Mouse (Mus musculus) thymus, postnatal 25 days (tissue): ENCODE data around the gene Tmem136.
A peak's percentile ranks its signal among the peaks of the same experiment; 100 is the strongest.

Experiments
- DNase-seq: peaks from one replicate; pipeline ENCODE4 v3.0.0; 2022

Tmem136 gene

DNA sequence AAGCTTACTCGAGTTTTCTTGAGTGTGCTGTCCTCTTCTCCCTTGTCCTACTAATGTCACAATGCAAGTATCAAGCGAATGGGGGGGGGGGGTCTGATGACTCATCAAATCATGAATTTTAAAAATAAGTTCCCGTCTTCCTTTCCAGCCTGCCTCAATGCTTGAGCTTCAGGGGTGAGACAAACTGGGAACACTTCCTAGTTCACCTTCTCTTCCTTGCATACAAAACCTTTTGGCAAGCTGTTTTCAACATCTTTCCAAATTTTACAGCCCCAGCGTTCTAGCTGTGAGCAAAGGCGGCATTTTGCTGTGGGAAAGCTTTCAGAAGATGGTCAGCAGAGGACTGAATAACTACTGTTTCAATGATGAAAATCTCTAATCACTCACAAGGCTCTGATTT is 8.8 kb downstream of the Tmem136 start:
- no peak for DNase-seq

GRCm38 (mm10) chr9:43107187-43107517 is 9.2 kb downstream of the Tmem136 start, which contains the start of gene Arhgef12:
Arhgef12 (minus strand) TSS chr9:43107239.
- no peak for DNase-seq

DNA sequence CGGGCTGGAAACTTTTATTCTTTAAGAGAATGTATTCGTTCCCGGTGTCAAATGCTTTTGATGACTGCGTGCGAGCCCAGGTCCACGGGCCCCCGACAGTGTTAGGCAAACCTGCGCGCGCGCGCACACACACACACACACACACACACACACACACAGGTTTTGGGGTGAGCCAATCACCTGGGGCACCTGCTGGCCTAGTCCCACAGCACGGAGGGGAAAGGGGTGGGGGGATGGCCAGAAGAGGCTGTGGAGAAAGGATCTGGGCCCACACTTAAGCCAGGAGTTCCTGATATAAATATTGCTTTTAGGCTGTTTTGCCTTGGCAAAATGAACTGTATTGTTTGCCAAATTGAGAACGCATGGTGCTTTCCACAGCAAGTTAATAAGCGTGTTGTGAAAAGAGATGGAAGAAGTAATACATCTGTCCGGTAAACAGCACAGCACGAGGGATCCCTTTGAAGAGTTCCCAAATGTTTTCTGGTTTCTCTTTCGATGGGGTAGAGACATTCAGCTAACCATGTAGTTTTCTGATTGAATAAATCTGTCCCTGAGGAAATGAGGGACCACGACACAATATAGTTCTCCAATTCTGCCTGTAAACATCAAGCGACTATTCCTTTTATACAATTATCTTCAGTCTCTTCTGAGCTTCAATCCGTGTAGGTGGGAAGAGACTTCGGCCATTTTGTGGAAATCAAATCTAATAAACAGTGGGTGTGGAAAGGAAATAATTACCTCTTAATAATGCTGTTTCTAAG is 9.8 kb downstream of the Tmem136 start:
- DNase-seq: peak; percentile 5

DNA sequence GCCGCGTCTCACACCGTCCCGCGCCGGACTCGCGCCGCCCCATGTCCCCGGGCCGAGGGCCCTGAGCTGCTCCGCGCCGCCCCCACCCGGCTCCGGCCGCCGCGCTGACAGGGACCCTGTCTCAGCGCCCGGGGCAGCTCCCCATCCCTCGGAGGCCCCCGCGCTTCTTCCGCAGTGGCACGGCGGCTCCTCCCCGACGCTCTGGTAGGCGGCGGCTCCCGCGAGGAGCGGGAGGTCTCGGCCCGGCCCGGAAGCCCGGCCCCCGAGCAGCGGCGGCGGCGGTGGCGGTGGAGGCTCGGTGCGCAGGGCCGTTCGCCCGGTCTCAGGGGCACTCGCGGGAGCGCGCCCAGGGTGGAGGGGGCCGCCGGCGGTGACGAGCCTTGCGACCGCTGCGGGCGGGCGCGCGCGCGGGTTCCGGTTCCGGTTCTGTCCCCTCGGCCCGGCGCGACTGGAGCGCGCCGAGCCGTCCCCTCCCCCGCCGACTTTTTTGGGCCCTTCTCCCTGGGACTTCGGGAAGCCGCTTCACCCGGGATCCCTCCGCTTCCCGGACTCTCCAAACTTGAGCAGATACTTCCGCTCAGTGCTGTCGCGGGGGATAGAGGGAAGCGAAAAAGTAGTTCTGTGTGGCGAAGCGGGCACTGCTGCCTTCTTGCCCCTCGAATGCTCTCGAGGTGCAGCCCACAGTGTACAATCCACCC is 10.6 kb downstream of the Tmem136 start:
- peak; percentile 52 for DNase-seq

GRCm38 (mm10) chr9:43104873-43105663 is 11.3 kb downstream of the Tmem136 start:
- peak; percentile 7 for DNase-seq

DNA sequence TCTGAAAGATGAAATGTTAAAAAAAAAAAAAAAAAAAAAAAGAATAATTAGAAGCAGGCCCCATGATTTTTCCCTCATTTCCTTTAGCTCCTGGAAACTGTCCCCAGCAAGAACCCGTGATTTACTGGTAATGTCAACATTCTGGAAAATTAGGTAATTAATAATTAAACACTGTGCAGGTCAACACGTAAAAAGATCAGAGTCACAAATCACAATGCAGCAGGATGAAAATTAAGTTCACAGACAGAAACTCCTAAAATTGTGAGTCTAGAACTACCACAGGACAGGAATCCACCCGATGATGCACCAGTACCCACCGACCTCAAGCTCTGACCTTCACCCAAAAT is 11.9 kb downstream of the Tmem136 start:
- no peak for DNase-seq

DNA sequence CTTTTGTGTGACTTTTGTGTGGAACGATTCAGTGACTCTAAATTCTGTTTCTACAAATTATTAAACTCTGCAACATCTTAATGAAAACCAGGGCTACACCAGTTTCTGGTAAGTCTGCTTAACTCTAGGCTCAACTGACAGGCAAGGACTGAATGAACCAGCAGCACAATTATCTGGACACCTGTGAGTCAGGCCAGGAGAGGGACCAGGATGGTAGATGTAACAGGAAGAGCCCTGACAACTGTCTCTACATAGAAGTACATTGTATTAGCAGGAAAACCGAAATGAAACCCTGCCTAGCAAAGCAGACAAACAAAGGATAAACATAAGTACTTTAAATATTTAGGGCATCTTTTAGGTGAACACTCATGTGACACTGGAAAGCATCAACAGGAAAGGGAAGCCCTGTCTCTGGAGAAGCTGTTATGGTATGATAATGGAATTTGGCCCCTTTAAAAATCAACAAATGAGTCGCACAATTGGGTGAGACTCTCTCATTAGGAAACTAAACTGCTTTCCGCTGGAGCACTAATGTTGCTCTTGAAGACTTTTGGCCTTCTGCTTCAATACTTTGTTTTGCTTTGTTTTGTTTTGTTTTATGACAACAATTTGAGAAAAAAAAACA is 12.6 kb downstream of the Tmem136 start:
- DNase-seq: no peak

DNA sequence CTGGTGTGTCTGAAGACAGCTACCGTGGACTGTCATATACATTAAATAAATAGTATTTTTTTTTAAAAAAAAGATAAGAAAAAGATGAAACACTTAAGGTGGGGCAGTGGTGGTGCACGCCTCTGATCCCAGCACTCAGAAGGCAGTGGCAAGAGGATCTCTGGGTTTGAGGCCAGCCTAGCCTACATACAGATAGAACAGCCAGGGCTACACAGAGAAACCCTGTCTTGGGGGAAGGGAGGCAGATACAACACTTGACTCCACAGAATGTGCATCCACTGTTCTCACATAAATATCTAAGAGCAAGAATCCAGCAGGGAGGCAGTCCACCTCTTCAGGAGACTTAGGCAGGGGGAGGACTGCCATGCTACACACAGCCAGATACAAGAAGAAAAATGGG is 13.4 kb downstream of the Tmem136 start:
- DNase-seq: no peak

GRCm38 (mm10) chr9:43101936-43102595 is 14.3 kb downstream of the Tmem136 start:
- no peak for DNase-seq

- DNase-seq: no peak
These were observed 17.4 kb downstream of the Tmem136 start for GRCm38 (mm10) chr9:43098922-43099321.

- no peak for DNase-seq
These were observed 18.4 kb downstream of the Tmem136 start for GRCm38 (mm10) chr9:43097801-43098557.

- peak; percentile 66 for DNase-seq
These were observed 20.0 kb downstream of the Tmem136 start for GRCm38 (mm10) chr9:43096337-43096736.

- no peak for DNase-seq
These were observed 21.5 kb downstream of the Tmem136 start for GRCm38 (mm10) chr9:43094828-43095227.

GRCm38 (mm10) chr9:43093803-43094202 is 22.6 kb downstream of the Tmem136 start:
- no peak for DNase-seq

DNA sequence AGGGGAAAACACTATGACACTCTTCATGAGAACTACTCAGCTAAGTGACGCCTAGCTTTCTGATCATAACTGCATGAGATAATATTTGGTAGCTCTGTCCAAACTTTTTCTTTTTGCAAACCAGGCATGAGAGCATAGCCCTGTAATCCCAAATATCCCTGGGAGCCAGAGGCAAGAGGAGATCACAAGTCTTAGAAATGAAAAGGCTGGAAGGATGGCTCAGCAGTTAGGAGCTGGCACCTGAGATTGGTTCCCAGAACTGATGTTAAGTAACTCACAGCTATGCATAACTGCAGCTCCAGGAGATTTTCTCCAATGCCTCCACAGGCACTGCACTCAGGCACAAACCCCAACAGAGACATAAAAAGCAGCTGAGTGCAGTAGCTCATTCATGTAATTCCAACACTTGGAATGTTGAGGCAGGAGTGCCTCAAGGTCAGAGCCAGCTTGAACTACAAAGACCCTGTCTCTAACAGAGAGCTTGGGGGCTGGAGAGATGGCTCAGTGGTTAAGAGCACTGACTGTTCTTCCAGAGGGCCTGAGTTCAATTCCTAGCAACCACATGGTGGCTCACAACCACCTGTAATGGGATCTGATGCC is 30.6 kb downstream of the Tmem136 start:
- DNase-seq: no peak

DNA sequence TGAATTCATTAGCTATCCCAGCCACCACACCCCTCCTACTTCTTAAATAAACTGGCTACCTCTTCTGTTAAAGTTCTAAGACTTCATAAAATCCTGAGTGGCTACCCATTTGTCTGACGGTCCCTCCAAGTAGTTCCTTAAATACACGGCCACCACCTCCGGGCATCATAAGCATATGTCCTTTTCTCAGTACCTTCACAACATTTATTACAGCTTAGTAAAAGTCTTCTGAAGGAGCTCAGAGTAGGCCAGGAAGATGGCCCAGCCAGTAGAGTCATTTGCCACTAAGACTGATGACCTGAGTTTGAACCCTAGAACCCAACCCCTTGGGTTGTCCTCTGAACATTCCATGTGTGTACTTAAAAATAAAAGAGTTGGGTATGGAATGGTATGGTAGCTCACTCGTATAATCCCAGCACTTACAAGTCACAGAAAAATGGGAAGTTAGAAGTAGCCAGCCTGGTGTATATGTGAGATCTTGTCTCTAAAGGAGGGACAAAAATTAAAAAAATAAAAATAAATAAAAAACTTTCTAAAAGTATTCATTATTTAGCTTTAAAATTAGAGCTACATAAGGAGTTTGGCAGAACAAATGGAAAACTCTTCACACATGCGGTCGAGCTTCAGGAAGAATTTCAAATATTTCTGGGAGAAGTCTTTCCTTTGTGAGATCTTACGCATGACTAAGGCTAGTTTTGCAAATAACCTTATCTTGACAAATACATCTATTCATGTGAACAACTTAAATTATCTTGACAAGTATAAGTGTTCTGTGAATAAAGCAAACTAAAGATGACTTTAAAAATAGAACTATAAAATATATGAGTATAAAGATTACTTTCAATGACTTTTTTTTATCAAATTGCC is 31.6 kb downstream of the Tmem136 start:
- DNase-seq: no peak

DNA sequence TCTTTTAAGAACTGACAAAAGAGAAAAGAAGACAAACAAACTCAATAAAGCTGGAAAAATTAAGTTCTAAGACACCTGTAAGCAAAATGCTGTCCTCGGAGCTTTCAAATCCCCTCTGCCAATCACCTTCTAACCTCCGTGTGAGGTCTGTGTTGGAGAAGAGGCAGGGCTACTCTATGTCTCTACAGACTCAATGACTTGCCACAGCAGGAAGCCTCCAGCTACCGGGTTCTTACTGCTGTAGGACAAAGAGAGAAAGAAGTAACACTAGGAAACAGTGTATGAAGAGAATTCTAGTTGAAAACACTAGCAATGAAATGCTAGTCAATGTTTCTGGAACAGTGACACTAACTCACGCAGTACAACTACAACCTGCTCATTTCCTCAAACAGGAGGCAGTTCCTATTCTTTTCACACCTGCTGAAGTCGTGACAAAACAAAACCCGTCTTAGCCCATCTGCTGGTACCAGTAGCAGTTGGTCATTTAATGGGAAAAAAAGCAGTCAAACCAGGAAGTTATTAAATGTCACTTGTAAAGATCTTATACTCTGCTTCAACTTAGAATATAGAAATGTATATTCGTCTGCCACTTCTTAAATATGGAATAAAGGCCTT is 32.8 kb downstream of the Tmem136 start:
- no peak for DNase-seq

GRCm38 (mm10) chr9:43078711-43079110 is 37.7 kb downstream of the Tmem136 start:
- no peak for DNase-seq

DNA sequence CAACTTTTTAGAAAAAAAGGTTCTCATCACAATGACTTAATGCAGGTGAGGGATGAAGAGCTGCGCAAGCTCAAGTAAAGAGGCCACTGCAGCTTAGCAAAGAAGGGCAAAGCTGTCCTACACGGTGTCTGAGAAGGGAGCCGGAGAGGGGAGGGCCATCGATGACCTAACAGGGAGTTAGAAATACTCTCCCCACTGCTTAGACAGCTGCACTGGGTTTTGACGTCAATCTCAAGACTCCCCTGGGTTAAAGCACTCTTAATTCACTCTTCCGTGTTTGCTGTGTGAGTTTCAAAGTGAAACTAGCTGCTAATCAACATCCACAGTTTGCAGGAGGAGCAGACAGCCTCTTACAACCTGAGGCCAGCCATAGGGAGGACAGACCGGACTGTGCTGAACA is 40.2 kb downstream of the Tmem136 start:
- no peak for DNase-seq

GRCm38 (mm10) chr9:43074611-43075010 is 41.8 kb downstream of the Tmem136 start:
- no peak for DNase-seq
